Mouse (Mus musculus): ENCODE measurements around the gene Stil. TPM values are rescaled to one million over a fixed set of nuclear protein-coding genes. Genes with fewer than 3 reads are reported as not detected.
A peak's percentile ranks its signal among the peaks of the same experiment; 100 is the strongest.

The Stil gene
- under 1 TPM; 0.56 to 0.79 TPM for total RNA-seq (2021)
- long read RNA-seq, experiment 1 = 0 reads
- long read RNA-seq, experiment 2 = 0 reads

DNA sequence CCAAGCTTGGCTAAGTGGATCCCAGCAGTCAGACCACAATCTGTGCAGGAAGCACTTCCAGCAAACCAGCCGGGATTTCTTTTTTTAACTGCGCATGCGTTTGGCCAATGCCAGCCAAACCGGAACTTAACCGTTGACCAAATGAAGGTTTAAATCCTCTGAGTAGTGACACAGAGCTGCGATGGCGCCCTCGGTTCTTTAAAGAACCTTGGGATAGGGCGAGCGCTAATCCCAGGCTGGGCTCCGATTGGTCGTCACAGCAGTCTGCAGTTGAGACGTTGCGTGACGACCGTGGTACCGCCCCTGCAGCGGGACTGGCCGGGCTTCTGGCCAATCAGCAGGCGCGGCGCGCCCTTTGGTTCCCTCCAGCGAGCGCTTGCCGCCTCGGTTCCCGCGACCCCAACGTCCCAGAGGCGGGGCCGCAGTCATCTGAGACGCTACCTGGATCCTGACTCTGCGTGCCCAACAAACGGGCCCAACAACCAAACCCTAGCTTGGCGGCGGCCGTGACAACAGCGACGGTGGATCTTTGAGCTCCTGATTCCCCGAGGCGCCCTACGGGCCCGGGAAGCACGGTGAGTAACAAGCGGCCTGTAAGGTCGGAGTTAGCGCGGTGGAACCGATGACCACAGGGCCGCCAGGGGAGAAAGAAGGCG, at the start of gene Stil:
Gene Stil (plus strand): TSS at position 387 of the 656 bp plus-strand sequence.
- peak; percentile 96 to 98 for DNase-seq

DNA sequence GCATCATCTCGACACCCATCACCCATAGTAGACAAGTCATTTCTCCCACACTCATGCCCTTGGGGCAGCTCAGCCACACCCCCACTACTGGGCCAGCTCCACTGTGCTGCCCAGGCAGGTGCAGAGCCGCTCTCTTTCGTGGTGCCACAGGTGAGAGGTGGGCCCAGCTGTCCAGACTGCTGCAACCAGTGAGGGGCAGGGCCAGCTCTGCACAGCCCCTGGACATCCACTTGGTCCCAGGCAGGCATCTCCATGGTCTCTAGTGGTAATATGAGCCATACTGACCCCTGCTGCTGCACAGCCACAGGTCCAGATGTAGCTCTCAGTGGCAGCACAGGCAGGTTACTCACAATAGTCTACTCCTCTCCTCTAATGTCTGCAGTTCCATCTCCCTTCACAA, 46.8 kb upstream of the Stil start:
- no peak for DNase-seq

DNA sequence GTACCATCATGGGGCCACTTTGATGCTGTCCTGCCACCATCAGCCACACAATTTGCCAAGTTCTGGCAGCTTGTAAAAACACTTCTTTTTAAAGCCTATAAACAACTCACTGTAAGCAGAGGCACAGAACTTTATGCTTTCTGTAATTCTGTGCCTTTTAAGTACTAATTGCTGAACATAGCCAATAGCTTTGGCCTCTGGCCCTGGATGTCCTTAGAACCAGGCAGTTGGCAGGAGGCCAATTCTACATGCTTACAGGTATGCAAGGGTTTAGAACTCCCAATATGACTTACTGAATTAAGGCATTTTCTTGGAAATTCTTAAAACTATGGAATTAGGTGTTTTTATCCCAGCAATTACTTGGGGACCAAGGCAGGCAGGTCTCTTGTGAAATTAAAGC, 42.6 kb upstream of the Stil start:
- DNase-seq = no peak

DNA sequence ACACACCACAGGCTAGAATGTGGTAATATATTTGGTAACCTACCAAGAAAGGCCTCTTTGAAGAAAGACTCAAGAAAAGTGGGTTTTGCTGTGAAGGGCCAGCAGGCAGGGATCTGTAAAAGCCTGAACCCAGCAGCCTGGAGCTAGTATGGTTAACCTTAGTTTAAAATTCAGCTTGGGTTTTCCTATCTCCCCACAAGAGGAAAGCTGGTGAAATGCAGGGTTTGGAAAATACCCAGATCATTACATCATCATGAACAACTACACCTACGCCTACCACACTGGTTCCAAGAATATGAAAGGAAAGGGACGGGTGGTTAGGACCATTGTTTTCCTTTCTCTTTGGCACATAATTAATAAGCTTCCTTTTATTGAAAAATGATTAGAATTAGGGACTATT, 41.7 kb upstream of the Stil start:
- no peak for DNase-seq

DNA sequence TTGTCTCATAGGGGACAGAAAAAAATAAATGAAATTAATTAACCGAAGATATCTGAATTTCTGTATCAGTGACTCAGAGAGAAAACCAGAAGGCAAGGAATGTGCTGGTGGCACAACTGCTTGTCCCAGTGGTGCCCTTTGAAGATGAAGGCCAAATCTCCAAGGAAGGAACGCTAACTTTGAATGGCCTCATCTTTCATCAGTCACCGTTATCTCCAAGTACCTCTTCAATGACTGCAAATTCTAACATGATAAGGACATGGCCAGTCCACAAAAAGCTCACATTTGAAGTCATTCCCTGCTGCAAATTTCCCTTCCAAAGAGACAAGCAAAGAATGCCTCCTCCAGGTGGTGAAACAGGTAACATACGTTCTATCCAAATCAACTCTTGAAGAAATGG, 41.2 kb upstream of the Stil start:
- peak in 1 of 2 experiments; percentile 20 for DNase-seq

DNA sequence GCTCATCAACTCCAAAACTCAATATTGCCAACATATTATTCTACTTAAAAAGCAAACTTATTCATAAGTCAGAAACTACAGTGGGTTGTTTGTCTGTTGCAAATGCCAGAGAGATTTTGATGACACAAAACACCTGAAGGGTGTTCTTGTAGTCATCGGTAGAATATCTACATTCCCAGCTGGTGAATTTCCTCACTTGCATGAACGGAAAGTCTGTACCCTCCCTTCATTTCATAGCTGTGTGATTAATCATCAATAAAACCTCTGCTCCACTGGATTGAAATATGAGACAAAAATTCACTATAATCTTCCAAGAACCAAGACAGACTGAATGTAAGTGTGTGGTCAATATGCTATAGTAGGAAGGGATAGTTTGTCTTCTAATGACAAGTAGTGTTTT, 40.4 kb upstream of the Stil start:
- no peak for DNase-seq

DNA sequence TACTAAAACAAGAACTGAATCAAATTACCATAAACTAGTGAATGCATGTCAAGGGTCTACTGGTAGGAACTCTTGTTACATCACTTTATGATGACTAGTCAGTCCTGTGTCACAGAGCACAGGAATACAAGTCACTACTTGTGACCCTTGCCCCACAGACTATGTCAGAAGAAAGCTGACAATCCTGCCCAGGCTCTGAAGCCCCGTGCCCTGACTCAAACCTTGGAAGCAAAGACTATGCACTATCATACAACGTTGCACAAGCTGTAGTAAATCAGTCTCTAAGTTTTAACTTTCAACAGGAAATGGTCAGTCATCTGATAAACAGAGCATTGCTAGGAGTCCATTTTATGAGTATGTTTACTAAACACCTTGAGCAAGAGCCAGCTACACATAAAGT, 39.1 kb upstream of the Stil start:
- peak in 1 of 2 experiments; percentile 16 for DNase-seq

DNA sequence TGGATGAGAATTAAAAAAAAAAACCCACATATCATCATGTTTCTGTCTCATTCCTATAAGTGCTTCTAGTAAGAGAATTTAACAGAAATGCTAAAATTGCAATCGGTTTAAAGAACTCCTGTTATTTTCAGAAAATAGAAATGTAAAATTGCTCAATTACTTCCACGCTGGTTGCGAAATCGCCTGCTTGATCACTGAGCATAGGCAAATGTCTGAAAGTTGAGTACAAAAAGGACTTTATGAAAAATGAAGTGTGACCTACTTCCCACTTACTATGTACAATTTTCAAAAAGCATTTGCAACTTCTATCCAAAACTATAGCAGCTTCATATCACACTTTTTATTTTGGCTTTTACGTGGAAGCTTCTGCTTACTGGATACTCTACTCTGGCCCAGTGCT, 29.2 kb upstream of the Stil start:
- DNase-seq = peak; percentile 10 to 16

DNA sequence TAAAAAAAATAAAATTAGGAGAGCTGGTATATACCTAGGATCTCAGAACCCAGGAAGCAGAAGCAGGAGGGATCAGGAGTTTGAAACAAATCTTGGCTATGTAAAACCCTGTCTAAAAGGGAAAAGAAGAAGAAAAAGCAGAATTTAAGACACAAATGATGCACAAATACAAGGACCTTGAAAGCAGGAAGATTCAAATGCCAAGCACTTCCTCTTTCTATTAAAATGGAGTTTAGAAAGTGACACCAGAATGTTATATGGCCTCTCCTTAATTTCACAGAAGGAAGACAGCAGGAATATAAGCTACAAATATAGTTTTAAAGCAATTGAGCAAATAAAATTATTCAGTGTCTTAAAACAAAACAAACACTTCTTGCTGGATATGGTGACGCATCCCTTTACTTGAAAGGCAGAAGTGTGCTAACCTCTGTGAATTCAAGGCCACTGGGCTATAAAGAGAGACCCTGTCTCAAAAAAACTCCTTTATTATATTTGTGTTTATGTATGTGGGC, 26.7 kb upstream of the Stil start:
- no peak for DNase-seq

DNA sequence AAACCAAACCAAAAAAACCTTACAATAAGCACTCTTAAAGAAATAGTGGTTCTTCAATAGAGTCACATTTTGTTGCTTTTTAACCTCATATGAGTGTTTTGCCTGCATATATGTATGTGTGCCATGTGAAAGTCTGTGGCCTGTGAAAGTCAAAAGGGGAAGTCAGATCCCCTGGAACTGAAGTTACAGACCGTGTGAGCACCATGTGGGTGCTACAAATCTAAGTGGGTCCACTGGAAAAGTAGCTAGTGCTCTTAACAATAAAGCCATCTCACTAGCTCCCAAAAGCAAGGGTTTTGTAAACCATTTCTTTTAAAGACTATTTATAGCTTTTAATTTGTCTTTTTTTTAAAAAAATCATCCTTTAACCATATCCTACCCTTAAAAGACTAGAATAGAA, 17.3 kb upstream of the Stil start:
- no peak for DNase-seq

DNA sequence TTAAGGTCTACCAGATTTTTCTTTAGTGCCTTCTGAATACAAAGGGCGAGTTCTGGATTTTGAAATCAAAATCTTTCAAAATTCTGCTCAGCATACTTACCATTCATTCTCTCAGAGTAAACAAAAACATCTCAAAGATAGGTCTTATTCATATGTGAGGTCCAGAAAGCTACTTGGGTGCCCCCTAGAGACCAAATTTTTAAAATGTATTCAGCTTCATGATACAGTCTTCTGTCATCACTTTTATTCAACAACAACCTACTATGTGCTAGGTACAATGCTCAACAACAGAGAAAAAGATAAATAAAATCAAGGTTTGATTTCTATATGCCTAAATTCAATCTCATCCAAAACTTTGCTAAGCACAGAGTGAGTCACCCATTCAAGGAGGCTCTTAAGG, 16.9 kb upstream of the Stil start:
- no peak for DNase-seq

DNA sequence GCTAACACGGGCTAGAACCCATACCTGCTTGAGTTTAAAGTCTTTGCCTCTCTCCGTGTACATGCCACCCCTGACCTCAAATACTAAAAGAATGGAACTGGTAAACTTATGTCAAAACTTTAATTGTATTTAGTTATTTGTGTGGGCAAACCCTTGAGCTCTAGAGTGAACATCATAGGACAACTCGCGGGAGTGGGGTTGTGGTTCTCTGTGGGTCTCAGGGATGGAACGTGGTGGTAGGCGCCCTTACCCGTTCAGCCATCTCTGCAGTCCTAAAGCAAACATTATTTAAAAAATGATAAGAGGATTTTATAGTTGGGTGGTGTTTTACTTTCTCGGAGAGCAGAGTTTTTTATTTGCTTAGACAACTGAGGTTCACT, 13.8 kb upstream of the Stil start:
- no peak for DNase-seq

DNA sequence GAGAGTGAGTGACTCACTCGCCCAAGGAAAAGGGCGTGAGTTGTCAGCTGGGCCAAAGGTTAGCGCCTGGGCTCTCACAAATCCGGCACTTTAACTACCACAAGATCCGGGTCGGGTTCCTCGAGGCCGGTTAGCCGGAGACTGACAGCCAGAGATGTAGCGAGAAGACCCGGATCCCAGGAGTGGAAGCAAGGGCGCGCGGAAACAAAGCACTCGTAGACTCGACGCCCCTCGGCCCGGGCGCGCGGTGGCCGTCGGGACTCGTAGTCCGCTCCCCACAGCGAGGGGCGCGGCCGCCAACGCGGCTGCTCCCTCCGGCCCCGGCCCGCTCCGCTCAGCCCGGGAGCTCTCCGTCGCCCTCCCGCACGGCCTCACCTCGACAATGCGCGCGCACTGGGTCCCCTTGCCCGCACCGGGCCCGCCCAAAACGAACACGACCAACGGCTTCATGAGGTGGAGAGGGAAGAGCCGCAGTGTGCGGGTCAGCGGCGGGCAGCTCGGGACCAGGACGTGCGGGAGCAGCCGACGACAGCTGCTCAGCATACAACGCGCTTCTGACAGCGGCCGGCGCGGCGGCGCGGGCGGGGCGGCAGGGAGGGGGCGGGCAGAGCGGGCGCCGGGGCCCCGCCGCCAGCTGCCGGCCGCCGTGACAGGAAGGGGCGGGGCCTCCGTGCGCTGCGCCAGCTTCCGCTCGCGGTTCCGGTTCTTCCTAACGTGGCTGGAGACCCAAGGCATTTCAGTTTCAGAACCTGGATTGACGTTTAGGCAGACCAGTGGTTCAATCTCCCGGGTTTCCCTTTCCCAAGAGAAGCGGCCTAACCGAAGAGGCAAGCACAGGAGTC, 13.1 kb upstream of the Stil start, which contains the start of gene Cmpk1:
Gene Cmpk1 (minus strand): TSS at position 651 of the 842 bp plus-strand sequence.
- peak; percentile 90 to 96 for DNase-seq

DNA sequence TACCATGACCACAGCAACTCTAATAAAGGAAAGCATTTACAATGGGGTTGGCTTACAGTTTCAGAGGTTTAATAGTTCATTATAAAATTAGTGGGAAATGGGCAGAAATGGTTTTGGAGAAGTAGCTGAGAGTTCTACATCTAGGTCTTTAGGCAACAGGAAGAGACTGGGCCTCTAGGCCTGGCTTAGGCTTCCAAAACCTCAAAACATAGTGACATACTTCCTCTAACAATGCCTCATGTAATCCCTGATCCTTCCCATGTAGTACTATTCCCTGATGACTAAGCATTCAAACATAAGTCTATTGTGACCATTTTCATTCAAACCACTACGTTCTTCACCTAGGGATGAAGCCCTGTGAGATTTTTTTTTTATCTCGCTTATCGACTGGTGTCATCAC, 5.7 kb upstream of the Stil start:
- no peak for DNase-seq

DNA sequence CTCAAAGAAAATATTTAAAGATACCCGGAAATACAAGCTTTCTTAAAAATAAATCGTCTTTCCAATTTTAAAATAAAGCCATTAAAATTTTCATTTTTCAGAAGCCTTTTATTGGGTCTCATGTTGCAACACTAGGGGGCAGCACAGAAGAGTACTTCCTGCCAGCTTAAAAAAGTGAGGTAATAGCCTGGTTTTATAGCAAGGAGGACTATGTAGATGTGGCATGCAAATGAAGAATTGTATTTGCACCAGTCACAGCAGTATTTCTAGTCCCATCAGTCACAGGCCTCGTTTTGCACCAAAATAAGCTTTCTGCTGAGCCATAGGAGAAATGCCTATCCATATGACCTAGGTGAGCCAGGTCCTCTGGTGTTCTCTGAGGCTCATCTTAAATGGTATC, 2.9 kb upstream of the Stil start:
- DNase-seq = peak; percentile 25 to 62

DNA sequence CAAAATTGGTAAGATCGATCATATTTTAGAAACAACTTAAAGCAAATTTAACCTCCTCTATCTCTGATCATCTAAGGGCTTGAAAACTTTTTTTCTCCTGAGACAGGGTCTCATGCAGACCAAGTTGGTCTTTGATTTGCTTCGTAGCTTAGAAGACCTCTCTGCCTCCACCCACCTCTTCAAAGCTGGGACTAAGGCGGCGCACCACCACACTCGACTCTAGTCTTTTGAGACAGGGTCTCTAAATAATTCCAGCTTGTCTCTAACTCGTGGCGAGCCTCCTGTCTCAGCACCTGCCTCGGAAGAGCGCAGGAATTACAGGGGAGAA, 550 bp upstream of the Stil start:
- DNase-seq = no peak

DNA sequence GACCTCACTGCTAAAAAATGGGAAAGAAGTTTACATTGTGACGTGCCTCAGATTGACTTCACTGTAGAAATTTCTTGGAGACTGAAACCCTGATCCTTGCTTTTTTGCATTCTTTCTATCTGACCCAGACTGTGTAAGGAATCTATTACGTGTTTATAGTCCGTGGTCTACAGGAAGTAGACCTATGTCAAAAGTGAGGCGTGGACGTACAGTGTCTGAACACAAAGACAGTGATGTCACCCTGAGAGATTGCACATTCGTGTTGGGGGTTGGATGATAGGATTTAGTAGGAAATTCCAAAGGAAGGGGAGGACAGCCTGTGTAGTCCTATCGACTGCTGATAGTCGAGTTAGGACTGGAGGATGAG, 453 bp downstream of the Stil start:
- no peak for DNase-seq

DNA sequence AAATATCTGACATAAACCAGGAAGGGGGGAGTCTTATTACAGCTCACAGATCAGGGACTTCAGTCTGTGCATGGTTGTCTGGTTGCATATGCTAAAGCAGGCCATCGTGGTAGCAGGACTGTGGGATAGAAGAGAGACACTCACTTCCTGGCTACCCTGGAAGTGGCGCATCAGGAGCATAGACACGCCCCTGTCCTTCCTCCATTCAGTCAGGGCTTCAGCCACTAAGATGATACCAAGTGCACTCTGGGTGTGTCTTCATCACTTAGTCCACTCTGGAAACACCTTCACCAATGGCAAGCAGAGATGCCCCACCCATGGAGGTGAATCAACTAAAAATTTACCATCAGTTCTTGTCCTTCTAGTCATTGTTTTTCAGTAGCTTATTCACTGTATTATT, 14.3 kb downstream of the Stil start:
- no peak for DNase-seq

DNA sequence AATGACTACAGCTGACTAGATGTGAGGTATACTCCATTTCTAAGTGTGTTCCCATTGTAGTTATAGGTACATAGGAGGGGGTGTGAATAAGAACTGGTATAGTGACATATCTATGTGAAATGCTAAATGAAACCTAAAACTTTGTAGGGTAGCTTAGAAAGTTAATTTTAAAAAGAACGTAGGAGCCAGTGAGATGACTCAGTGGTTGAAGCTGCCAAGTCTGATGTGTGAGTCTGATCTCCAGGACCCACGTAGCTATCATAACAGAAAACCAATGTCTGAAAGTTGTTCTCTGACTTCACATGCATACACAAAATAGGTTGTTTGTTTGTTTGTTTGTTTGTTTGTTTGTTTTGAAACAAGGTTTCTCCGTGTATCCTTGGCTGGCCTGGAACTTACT, 20.0 kb downstream of the Stil start:
- no peak for DNase-seq

DNA sequence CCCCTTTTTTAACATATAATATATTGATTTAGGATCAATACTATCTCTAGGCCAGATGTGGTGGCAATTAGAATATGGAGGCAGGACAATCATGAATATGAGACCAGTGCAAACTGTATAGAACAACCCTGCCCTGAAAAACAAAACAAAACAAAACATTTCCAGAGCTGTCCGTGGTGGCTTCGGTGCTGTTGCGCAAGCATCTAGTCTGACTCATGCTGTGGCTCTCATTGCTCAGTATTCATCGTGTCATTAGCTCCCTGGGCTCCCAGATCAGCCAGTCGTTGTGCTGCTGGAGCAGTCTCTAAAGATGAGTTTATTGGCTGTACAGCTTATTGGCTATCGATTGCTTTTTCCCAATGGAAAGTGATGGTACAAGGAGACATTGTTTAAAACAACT, 35.1 kb downstream of the Stil start:
- peak; percentile 64 to 67 for DNase-seq

DNA sequence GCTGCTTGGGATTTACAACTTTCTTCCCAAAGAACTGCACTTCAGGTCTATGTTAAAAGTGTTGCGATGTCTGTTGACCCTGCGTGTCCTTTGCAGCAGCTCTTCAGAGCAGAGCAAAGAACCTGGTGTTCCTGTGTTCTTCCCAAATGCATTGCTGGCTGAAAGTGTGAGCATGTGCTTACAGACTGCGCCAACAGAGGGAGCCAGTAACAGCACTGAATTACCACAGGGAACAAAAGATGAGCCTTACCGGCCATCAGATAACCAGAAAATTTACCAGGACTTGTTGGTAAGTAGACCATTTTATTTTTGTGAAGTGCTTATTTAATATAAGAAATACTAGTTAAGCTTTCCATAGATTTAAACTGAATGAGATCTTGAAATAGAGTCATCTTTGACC, 38.3 kb downstream of the Stil start:
- DNase-seq = peak; percentile 17 to 55

DNA sequence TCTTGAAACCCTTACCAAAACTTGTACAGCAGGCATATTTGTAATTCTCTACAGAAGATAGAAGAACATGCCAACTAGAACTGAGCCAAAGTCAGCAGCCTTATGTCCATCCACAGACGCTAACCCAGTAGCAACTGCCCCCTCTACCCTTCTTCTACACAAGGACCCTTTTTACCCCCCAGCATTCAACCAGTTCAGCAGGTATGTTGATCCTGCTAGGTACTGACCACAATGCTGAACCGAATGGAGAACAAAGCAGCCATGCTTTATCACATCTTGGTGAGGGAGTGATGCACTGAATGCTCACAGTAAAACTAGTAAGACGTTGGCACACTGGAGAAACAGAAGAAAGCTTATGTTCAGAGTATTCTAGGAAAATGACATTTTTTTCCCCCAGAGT, 45.7 kb downstream of the Stil start:
- no peak for DNase-seq

DNA sequence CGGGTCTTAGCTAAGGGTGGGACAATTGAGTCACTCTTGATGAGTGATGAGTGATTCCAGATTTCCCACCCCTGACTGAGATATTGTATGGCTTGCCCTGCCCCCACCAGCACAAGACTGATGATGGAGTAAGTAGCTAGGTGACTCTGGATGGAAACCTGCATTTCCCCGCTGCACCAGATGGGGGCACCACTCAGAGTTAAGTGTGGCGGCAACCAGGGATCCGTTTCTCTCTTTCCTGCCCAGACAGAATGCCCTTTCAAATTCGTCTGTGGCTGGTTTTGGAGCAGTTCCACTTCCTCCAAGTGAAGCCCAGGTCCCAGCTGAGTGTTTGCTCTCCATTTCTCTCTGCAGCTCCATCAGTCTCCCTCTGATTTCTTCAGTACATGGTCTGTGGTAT, 47.8 kb downstream of the Stil start:
- DNase-seq = peak; percentile 58 to 67

DNA sequence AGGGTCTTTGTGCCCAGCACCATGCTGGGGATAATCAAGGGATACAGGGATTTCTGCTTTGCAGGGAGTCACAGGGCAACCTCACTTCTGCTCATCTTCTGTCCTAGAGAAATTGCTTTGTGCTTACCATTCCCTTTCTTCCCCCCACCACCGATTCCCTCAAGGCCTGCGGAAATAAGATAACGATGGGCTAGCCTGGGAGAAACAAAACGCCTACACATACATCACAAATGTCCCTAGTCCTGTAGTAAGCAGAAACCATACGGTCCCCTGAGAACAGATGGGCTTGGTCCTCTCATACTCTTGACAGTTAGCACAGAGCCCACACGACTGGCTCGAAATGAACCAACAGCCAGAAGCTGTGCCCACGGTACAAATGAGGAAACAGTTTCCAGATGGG, 48.2 kb downstream of the Stil start:
- DNase-seq = no peak
